Mouse (Mus musculus): ENCODE data around the gene Ctsa.

GRCm38 (mm10) chr2:164850061-164850460 is 17.4 kb downstream of the Ctsa start:
- TF ChIP-seq CTCF (conservative IDR thresholded peaks at IDR 0.05; ENCODE audit: insufficient read depth, insufficient read length, low read depth, low read length) (no peak), POLR2A (IDR thresholded peaks at IDR 0.05; ENCODE audit: low read depth, low read length) (no peak)
